Mouse (Mus musculus): Measurements from ENCODE around the gene 2210017I01Rik. TPM values are rescaled to one million over a fixed set of nuclear protein-coding genes. Genes with fewer than 3 reads are reported as not detected.

Gene 2210017I01Rik
- not detected in 2 replicates for polyA plus RNA-seq (2012)

DNA sequence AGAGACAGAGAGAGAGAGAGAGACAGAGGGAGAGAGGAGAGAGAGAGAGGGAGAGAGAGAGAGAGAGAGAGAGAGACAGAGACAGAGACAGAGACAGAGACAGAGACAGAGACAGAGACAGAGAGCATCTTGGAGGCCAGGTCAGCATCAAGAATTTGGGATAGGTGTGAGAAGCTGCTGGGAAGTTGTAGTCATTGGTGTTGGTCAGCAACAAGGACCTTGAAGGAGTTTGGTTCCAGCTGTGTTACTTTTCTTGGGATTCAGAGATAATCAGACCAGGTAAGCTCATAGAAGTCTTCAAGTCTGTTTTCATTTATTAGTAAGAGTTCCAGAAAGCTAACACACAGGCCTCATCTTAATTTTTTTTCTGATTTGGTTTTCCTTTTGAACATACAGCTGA lies at the start of gene 2210017I01Rik:
Gene 2210017I01Rik (minus strand): TSS at position 101 of the 400 bp plus-strand sequence.
- no peak for TF ChIP-seq GATA1 (IDR thresholded peaks at IDR 0.05; ENCODE audit: low read length)

DNA sequence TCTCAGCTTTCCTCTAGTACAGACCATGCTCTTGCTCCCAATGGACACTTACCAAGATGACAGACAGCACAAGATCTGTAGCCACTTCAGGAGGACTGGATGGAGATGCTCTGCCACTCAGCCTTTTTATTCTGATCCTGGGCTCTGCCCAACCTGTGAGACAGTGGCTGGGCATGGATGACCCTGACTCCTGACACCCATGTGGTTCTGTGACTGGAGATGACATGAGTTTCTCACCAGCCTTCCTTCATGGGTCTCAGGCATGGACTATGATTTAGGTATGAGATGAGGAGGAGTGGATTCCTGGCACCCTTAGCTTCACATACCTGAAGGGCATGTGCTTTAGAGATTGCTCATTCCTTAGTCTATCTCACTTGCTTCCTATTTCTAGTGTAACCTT lies 49.5 kb upstream of the 2210017I01Rik start, which contains the start of gene Lce1b:
Gene Lce1b (minus strand): TSS at position 101 of the 400 bp plus-strand sequence.
- no peak for TF ChIP-seq GATA1 (IDR thresholded peaks at IDR 0.05; ENCODE audit: low read length)

DNA sequence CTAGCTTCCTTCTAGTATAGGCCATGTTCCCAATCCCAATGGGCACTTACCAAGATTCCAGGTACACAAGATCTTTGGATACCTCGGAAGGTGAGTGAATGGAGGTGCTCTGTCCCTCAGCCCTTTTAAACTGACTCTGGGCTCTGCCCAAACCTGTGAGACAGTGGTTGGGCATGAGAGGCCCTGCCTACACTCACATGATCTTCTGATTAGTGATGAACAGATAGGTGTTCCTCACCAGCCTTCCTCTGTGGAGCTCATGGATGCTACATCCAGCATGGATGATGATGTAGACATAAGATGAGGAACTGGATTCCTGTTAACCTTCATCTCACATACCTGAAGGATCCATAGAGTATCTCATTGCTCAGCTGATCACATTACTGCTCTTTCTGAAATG lies 40.9 kb upstream of the 2210017I01Rik start, which contains the start of gene Lce1a1:
Gene Lce1a1 (minus strand): TSS at position 101 of the 400 bp plus-strand sequence.
- TF ChIP-seq GATA1 (IDR thresholded peaks at IDR 0.05; ENCODE audit: low read length): no peak

DNA sequence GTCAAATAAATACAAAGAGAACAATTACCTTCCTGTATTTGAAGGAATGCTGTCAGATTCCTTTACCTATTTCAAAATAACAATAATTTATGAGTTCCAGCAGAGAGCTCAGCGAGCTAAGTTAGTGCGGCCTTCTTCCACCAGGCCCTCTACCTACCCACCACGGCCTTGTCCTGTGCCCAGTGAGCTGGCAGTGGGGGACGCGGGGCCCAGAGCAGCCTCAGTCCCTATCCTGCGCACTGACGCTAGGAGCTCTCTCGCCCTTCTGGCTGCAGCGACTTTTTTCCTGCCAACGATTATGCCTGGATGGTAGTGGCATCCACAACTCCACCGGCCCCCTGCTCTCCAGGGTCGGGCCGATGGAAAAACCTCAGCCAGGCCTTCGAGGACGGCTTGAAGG lies 32.6 kb upstream of the 2210017I01Rik start:
- no peak for TF ChIP-seq GATA1 (IDR thresholded peaks at IDR 0.05; ENCODE audit: low read length)

DNA sequence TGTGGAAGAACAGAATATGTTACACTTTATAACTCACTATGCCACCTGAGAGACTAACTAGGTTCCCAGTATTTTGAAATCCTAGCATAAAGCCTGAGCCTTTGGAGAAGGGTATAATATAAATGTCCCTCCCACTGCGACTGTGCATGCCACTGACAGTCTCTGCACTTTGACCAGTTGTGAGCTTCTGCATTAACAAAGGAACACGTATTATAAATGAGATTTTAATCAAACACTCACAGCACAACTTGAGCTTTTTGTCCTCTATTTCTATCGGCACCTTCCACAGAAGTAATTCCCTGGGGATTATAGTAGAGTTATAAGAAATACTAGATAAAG lies 31.3 kb upstream of the 2210017I01Rik start:
- no peak for TF ChIP-seq GATA1 (IDR thresholded peaks at IDR 0.05; ENCODE audit: low read length)

DNA sequence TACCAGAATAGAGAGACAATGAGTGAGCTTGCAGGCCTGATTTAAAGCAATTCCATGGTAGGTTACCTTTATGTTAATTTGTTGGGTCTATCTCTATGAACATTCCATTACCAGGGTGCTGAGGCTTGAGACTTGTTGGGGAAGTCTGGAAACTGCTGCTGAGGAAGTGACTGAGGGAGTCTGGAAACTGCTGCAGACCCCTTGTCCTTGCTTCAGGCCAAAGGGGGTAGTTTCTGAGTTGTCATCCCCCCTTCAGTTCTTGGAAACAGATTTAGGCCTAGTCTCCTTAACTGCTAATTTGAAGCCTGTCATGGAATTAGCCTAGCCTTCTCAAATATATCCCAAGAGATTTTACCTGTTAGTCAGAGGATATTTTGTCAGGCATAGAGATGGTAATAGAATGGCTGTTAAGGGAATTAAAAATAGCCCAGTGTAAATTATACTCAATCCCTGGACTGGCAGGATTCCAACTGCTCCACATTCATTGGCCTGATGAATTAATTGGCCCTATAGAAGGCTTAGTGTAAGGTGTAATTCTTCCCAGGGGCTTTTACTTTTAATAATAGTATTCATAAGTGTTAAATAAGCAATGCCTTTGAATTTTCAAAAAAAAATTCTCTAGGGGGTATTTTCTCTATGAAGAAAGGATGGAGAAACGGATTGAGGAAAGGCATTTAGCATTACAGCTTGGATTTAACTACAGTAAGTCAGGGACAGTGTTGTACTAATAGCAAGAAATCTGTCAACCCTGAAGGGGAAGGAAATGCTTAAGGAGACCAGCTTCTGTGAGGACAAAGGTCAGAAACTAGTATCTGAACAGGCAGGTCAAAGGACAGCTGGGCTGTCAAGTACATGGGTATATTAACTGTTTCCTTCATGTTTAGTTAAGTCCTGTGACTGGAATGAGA lies 30.7 kb upstream of the 2210017I01Rik start:
- no peak for TF ChIP-seq GATA1 (IDR thresholded peaks at IDR 0.05; ENCODE audit: low read length)

DNA sequence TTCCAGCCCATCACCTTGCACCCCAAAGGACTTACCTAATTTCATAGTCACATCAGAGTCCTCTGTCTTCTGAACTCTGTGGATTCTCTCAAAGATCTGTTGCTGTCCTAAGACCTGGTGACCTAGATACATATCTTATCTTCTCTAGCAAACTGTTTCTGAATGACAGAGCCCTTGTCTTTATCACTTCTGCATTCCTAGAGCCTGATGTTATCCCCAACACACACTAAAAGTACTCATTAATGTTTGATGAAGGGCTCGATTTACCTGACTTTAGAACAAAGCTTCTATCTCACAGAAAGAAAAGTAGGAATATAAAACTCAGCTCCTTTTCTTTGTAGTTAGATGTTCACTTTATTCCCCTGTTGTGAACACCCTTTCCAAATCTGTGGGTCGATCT lies 14.3 kb upstream of the 2210017I01Rik start, which contains the start of gene Lce6a:
Gene Lce6a (minus strand): TSS at position 101 of the 400 bp plus-strand sequence.
- TF ChIP-seq GATA1 (IDR thresholded peaks at IDR 0.05; ENCODE audit: low read length): no peak

DNA sequence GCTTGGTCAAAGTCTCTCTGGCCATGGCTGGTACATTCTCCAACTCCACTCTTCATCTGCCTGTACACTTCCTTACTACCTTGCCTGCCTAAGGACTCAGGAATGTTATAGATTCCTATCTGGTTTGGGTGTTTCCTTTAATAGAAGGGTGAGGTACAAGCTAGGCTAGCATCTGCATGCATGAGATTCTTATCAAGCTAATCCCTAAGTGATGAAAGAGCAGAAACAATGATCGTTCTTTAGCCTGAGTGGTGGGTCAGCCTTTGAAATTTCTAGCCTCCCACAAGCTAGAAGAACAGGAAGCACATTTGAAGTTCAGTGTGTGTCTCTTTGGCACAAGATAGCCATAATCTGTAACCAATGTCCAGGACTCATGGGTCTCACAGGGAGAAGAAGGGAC lies 2.5 kb upstream of the 2210017I01Rik start:
- TF ChIP-seq GATA1 (IDR thresholded peaks at IDR 0.05; ENCODE audit: low read length): no peak

DNA sequence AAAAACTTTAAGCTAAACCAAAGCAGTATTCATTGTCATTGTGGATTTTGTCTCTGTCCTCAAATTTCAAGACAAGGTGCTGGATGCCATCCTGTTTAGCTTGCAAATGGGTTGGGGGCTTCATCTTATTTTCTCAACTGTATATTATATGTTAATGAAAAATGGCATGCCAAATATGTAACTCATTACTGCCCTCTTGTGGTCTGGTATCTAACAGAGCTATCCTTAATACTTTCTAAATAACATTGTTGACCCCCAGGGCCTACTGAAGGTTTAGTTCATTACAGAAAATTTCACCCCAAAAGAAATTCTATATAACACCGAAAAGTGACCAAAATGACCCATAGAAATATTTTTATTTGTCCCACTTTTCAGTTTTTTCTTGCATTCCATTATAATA lies 5.1 kb downstream of the 2210017I01Rik start:
- no peak for TF ChIP-seq GATA1 (IDR thresholded peaks at IDR 0.05; ENCODE audit: low read length)

DNA sequence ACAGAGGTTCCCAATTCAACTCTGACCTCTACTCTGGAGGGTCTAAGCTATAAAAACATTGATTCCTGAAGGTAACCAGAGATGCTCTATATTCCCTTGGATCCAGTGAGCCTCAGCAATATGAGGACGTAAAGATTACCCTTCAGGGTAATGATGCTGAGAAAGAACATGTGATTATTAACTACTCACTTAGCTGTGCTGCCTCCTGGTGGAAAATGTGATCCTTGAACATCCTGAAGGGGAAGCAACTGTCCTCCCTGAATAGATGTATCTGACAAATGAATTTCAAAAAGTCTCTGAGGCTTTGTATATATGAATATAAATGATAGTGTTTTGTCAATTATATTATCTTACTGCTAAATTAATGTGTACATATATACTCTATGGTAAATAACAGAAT lies 6.8 kb downstream of the 2210017I01Rik start:
- no peak for TF ChIP-seq GATA1 (IDR thresholded peaks at IDR 0.05; ENCODE audit: low read length)

DNA sequence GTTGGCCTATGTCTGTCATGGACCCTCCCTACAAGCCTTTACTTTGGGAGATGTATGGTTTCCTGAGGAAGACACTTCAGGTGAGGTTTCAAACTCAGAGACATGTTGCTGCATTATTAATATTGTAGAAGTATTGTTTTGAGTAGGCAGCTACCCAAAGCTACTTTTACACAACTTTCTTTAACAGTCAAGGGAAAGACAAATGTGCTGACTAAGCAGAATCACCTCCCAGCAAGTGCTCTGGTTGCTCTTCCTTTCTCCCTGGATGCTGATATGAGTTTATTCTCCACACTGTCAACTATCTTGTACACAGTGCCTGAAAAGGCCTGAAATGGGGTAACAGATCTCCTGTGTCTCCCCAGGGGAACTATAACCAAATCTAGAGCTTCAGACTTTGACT lies 7.3 kb downstream of the 2210017I01Rik start:
- no peak for TF ChIP-seq GATA1 (IDR thresholded peaks at IDR 0.05; ENCODE audit: low read length)

DNA sequence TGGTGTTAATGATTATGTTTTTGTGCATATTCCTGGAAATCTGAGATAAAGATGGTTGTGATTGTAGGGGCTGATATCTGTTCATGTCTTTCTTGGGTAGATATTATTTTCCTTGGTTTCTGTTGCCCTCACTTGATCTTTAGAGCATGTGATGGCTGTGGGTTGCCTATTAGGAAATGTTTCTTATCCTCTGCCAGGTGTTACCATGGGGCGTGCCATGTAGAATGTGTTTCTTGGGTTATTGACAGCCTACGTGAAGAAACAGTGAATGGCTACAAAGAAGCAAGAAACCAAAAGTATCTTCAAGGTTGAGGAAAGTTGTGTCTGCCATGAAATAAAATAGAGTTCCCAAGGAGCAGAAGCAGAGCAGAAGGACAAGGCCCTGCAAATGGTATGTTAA lies 8.9 kb downstream of the 2210017I01Rik start:
- TF ChIP-seq GATA1 (IDR thresholded peaks at IDR 0.05; ENCODE audit: low read length): no peak

DNA sequence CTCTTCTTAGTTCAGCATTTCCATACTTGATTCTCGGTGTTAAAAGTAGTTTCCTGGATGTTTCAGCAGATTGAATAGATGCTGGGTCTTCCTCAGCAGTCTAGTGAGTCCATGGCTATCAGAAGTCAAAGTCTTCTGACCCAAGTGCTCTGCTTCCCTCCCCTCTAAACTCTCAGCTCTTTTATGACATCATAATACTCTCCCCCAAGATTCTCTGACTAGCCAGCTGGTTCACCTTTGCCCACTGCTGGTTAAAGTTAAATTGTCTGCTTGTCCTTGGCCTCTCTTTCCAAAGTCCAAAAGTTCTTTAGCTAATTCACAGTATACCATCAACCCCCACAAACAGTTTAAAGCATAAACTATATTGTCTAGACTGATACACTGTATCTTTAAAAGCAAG lies 18.4 kb downstream of the 2210017I01Rik start, which contains the start of gene Smcp:
Gene Smcp (minus strand): TSS at position 140 of the 400 bp plus-strand sequence.
- no peak for TF ChIP-seq GATA1 (IDR thresholded peaks at IDR 0.05; ENCODE audit: low read length)

DNA sequence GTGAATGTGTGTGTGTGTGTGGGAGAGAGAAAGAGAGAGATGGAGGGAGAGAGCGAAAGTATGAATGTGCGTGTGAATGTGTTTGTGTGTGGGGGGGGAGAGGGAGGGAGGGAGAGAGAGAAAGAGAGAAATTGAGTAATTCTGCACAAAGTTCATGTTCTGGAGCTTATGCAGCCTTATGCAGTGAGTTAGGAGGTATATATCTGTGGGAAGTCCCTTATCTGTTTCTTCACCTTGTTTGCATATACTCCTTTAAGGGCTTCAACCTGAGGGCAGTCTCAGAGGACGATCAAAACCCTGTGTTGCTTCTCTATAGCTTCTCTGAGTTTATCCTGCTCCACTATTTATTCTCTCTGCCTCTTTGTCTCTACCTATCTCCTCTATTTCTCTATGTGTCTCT lies 20.1 kb downstream of the 2210017I01Rik start:
- no peak for TF ChIP-seq GATA1 (IDR thresholded peaks at IDR 0.05; ENCODE audit: low read length)

DNA sequence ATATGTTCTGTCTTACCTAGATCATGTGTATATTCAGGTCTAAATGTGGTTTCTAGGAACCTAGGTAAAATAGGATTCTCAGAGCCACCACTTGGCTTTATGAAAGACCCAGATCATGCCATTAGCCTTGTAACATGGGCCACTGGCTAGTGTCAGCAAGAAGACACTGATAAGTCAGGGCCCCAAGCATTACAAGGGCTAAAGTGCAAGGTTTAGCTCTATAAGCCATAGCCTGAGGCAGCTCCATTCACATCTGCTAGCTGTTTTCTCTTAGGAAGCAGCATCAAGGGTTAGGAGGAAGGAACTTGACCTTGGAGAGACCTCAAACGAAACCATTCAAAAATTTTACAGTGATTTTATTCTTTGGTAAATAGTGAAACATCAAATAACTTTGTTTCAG lies 22.2 kb downstream of the 2210017I01Rik start:
- TF ChIP-seq GATA1 (IDR thresholded peaks at IDR 0.05; ENCODE audit: low read length): no peak

DNA sequence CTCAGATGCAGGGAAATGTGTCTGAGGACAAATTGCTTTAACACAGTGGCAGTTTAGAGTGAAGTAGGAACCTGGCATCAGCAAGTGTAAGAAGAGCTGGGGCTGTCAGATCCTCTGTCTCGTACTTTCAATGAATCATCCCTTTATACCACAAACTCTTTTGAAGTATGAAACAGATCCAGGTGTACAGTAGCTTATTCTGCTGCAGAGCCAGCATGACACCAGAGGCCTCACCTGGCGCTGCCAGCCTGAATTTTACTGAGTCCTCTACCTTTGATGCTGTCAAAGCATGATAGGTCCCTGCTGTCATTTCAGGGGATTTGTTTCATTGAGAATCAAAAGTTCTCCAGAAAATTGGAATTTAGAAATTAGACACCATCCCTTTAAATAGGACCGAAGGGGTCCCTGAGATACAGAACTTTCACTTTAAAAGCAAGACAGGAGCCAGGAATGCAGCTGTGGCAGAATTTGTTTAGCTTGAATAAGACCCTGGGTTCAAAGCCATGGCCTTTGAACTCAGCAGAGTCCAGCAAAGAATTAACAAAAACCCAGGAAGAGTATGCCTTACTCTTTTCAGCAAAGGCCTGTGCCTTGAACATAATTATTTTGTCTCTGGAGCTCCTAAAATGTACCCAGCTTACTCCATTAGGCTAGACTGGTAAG lies 24.0 kb downstream of the 2210017I01Rik start:
- TF ChIP-seq GATA1 (IDR thresholded peaks at IDR 0.05; ENCODE audit: low read length): no peak
